ENCODE assay signal across 7 mouse cellular contexts in genomic region chr3:135436901-135437616, GRCm38 (mm10). TPM values are rescaled to one million over a fixed set of nuclear protein-coding genes. Genes with fewer than 3 reads are reported as not detected.
A peak's percentile ranks its signal among the peaks of the same experiment; 100 is the strongest.
DNase-seq lines count a peak whose midpoint lies in the region; ATAC-seq and TF ChIP-seq lines count a peak whose summit lies in the region.

No protein-coding gene starts in this region.

- no peaks in the 10 kb centered on the region for H3K9me3 ChIP-seq in lung, embryonic 14.5 days (ENCODE audit: low read depth, low read length)
- H3K9me3 ChIP-seq in embryonic facial prominence, embryonic 13.5 days = no peaks in the 10 kb centered on the region
- no peaks in the 10 kb centered on the region for H3K9me3 ChIP-seq in intestine, embryonic 15.5 days
- no peaks in the 10 kb centered on the region for H3K9me3 ChIP-seq in neural tube, embryonic 15.5 days (replicated peaks)

- peak overlapping the region; percentile 62 for H3K4me2 ChIP-seq in lung, embryonic 14.5 days
- H3K4me2 ChIP-seq in embryonic facial prominence, embryonic 13.5 days = peak overlapping the region; percentile 61
- H3K4me2 ChIP-seq in intestine, embryonic 15.5 days (replicated peaks) = peak overlapping the region; percentile 62
- peak overlapping the region; percentile 89 for H3K4me2 ChIP-seq in neural tube, embryonic 15.5 days

- no peaks in the 10 kb centered on the region for H3K27me3 ChIP-seq in lung, embryonic 14.5 days (ENCODE audit: insufficient read depth, low read length)
- no peaks in the 10 kb centered on the region for H3K27me3 ChIP-seq in embryonic facial prominence, embryonic 13.5 days
- no peaks in the 10 kb centered on the region for H3K27me3 ChIP-seq in intestine, embryonic 15.5 days (replicated peaks)
- H3K27me3 ChIP-seq in neural tube, embryonic 15.5 days (replicated peaks) = no peaks in the 10 kb centered on the region

- H3K36me3 ChIP-seq in lung, embryonic 14.5 days (ENCODE audit: insufficient read depth) = peaks cover 16% of the 10 kb centered on the region; the same call in 1 of the 2 replicates
- H3K36me3 ChIP-seq in embryonic facial prominence, embryonic 13.5 days = peaks cover 6% of the 10 kb centered on the region; the same call in 1 of the 2 replicates
- H3K36me3 ChIP-seq in intestine, embryonic 15.5 days = 0 out of 2 replicates have a peak, but pooled peaks cover 2% of the 10 kb centered on the region
- no peaks in the 10 kb centered on the region for H3K36me3 ChIP-seq in neural tube, embryonic 15.5 days

- no peak for TF ChIP-seq CTCF in lung, embryonic 14.5 days (IDR thresholded peaks at IDR 0.05; ENCODE audit: low read depth)

- H3K27ac ChIP-seq in lung, embryonic 14.5 days (ENCODE audit: low read depth) = peak overlapping the region; percentile 79
- H3K27ac ChIP-seq in embryonic facial prominence, embryonic 13.5 days = peak overlapping the region; percentile 100
- H3K27ac ChIP-seq in intestine, embryonic 15.5 days = peak overlapping the region; percentile 100
- peak overlapping the region; percentile 99 for H3K27ac ChIP-seq in neural tube, embryonic 15.5 days (replicated peaks)

- H3K4me3 ChIP-seq in lung, embryonic 14.5 days (ENCODE audit: low read depth, low read length) = peak overlapping the region; percentile 89
- peak overlapping the region; percentile 94 for H3K4me3 ChIP-seq in embryonic facial prominence, embryonic 13.5 days
- peak overlapping the region; percentile 77 for H3K4me3 ChIP-seq in intestine, embryonic 15.5 days (replicated peaks)
- peak overlapping the region; percentile 91 for H3K4me3 ChIP-seq in neural tube, embryonic 15.5 days (replicated peaks)

- WGBS in lung, embryonic 14.5 days = 43% methylated on average over 14 of the region's 14 CpGs
- 35% methylated on average over 14 of the region's 14 CpGs for WGBS in embryonic facial prominence, embryonic 13.5 days
- WGBS in intestine, embryonic 15.5 days = 45% methylated on average over 14 of the region's 14 CpGs
- 36% methylated on average over 14 of the region's 14 CpGs for WGBS in neural tube, embryonic 15.5 days

- ATAC-seq in lung, embryonic 14.5 days (ENCODE audit: insufficient read depth) = no peak
- no peak for ATAC-seq in embryonic facial prominence, embryonic 13.5 days (ENCODE audit: insufficient number of reproducible peaks, insufficient read depth, low FRiP score, low TSS enrichment, low read depth)
- ATAC-seq in intestine, embryonic 15.5 days = no peak
- no peak for ATAC-seq in neural tube, embryonic 15.5 days (ENCODE audit: low FRiP score)

- no peaks in the 10 kb centered on the region for H3K4me1 ChIP-seq in lung, embryonic 14.5 days (ENCODE audit: insufficient read depth)
- H3K4me1 ChIP-seq in embryonic facial prominence, embryonic 13.5 days = peaks cover 8% of the 10 kb centered on the region
- H3K4me1 ChIP-seq in intestine, embryonic 15.5 days (replicated peaks) = no peaks in the 10 kb centered on the region; the same call in 1 of the 2 replicates
- H3K4me1 ChIP-seq in neural tube, embryonic 15.5 days = peaks cover 25% of the 10 kb centered on the region

- DNase-seq in lung, embryonic 14.5 days = peak; percentile 4
- no peak for DNase-seq in lung, adult 18-20 months
- DNase-seq in gastrocnemius, adult 8-10 months (ENCODE audit: low spot score in 2 of 2) = no peak
- DNase-seq in kidney, adult 18-20 months = no peak

- H3K9ac ChIP-seq in lung, embryonic 14.5 days = peak overlapping the region; percentile 62
- H3K9ac ChIP-seq in embryonic facial prominence, embryonic 13.5 days = peak overlapping the region; percentile 77
- H3K9ac ChIP-seq in intestine, embryonic 15.5 days = peak overlapping the region; percentile 54
- H3K9ac ChIP-seq in neural tube, embryonic 15.5 days (replicated peaks) = peak overlapping the region; percentile 69

RNA-seq across cellular contexts. Expression of gene Ube2d3, which starts 0.9 kb away (rescaled TPM):
- polyA plus RNA-seq in lung, embryonic 14.5 days (2014; fragmentation: Nextera tagmentation; extraction: Ambion mirVana) = 586 and 604 TPM in 2 replicates
- 489 and 515 TPM in 2 replicates for polyA plus RNA-seq in embryonic facial prominence, embryonic 13.5 days (2015; fragmentation: Nextera tagmentation; extraction: Ambion mirVana)
- polyA plus RNA-seq in intestine, embryonic 15.5 days (2015; fragmentation: Nextera tagmentation; extraction: Ambion mirVana) = 483 and 535 TPM in 2 replicates
- 331 and 389 TPM in 2 replicates for polyA plus RNA-seq in neural tube, embryonic 15.5 days (2015; fragmentation: Nextera tagmentation; extraction: Ambion mirVana)
- total RNA-seq in gastrocnemius, adult 8-10 months (2022) = 100 to 1,000 TPM; 303 to 346 (median 323) TPM

RNA-seq across cellular contexts. Expression of gene Cisd2, which starts 13.3 kb away (rescaled TPM):
- 61.5 and 66.6 TPM in 2 replicates for polyA plus RNA-seq in lung, embryonic 14.5 days (2014; fragmentation: Nextera tagmentation; extraction: Ambion mirVana)
- 65.7 and 66.4 TPM in 2 replicates for polyA plus RNA-seq in embryonic facial prominence, embryonic 13.5 days (2015; fragmentation: Nextera tagmentation; extraction: Ambion mirVana)
- 61.9 and 62.9 TPM in 2 replicates for polyA plus RNA-seq in intestine, embryonic 15.5 days (2015; fragmentation: Nextera tagmentation; extraction: Ambion mirVana)
- 67.1 and 69.0 TPM in 2 replicates for polyA plus RNA-seq in neural tube, embryonic 15.5 days (2015; fragmentation: Nextera tagmentation; extraction: Ambion mirVana)
- total RNA-seq in gastrocnemius, adult 8-10 months (2022) = 10 to 100 TPM; 29.1 to 33.4 (median 31.5) TPM

RNA-seq across cellular contexts. Expression of gene Manba, which starts 48.4 kb away (rescaled TPM):
- 10.2 and 10.7 TPM in 2 replicates for polyA plus RNA-seq in lung, embryonic 14.5 days (2014; fragmentation: Nextera tagmentation; extraction: Ambion mirVana)
- polyA plus RNA-seq in embryonic facial prominence, embryonic 13.5 days (2015; fragmentation: Nextera tagmentation; extraction: Ambion mirVana) = 5.8 and 6.1 TPM in 2 replicates
- 17.2 and 18.0 TPM in 2 replicates for polyA plus RNA-seq in intestine, embryonic 15.5 days (2015; fragmentation: Nextera tagmentation; extraction: Ambion mirVana)
- 7.4 and 8.8 TPM in 2 replicates for polyA plus RNA-seq in neural tube, embryonic 15.5 days (2015; fragmentation: Nextera tagmentation; extraction: Ambion mirVana)
- total RNA-seq in gastrocnemius, adult 8-10 months (2022) = 1 to 10 TPM; 3.0 to 3.6 (median 3.4) TPM
